ENCODE assay signal across 27 mouse cellular contexts in genomic region chr9:42411296-42411695, GRCm38 (mm10). TPM values are rescaled to one million over a fixed set of nuclear protein-coding genes. Genes with fewer than 3 reads are reported as not detected.
DNase-seq lines count a peak whose midpoint lies in the region; ATAC-seq and TF ChIP-seq lines count a peak whose summit lies in the region.
"Had no signal": no experiment of that assay in that cellular context is flagged by ENCODE, and none has a peak within 500 bp of the region (broad histone marks: within the 10 kb centered on the region; RNA-seq: fewer than 3 reads in every experiment).

No protein-coding gene starts in this region.

- no peak for TF ChIP-seq POLR2A in liver, adult 2 months (IDR thresholded peaks at IDR 0.05; ENCODE audit: extremely low read depth, insufficient read depth, low read length)

- no peak for TF ChIP-seq EP300 in lung, postnatal 0 days (IDR thresholded peaks at IDR 0.05)

- no peaks in the 10 kb centered on the region for H3K79me2 ChIP-seq in liver, adult 2 months (ENCODE audit: control insufficient read depth, insufficient read depth, low read length)

- TF ChIP-seq CTCF in liver, adult 2 months (IDR thresholded peaks at IDR 0.05; ENCODE audit: low read depth, low read length): no peak
- TF ChIP-seq CTCF in lung, postnatal 0 days (IDR thresholded peaks at IDR 0.05): no peak

- intact Hi-C loops in heart, postnatal 10 days (cut with DNase I): no loop called here

- H3K27me3 ChIP-seq in liver, adult 2 months (ENCODE audit: control insufficient read depth, insufficient read depth, low read length): no peaks in the 10 kb centered on the region
- H3K27me3 ChIP-seq in liver, embryonic 12.5 days (replicated peaks): no peaks in the 10 kb centered on the region
- no peaks in the 10 kb centered on the region for H3K27me3 ChIP-seq in lung, postnatal 0 days (replicated peaks; ENCODE audit: insufficient read depth, low read length)
- H3K27me3 ChIP-seq: heart, embryonic 15.5 days; hindbrain, embryonic 15.5 days had no signal

- no peak overlapping the region for H3K27ac ChIP-seq in liver, adult 2 months (replicated peaks; ENCODE audit: insufficient read depth, low read depth, low read length)
- H3K27ac ChIP-seq in liver, embryonic 12.5 days: no peak overlapping the region
- no peak overlapping the region for H3K27ac ChIP-seq in lung, postnatal 0 days (ENCODE audit: low read length)
- H3K27ac ChIP-seq: heart, embryonic 15.5 days; hindbrain, embryonic 10.5 days; hindbrain, embryonic 15.5 days; kidney, postnatal 0 days; left cerebral cortex, adult 2 months had no signal

- 28% methylated on average over 6 of the region's 6 CpGs for WGBS in liver, adult 2 months
- 78% methylated on average over 6 of the region's 6 CpGs for WGBS in liver, embryonic 12.5 days (ENCODE audit: insufficient replicate concordance)
- 59% methylated on average over 6 of the region's 6 CpGs for WGBS in lung, postnatal 0 days

- H3K9me3 ChIP-seq in liver, embryonic 12.5 days (replicated peaks): no peaks in the 10 kb centered on the region
- no peaks in the 10 kb centered on the region for H3K9me3 ChIP-seq in lung, postnatal 0 days (ENCODE audit: low read length)
- H3K9me3 ChIP-seq: heart, embryonic 15.5 days; hindbrain, embryonic 10.5 days; hindbrain, embryonic 15.5 days had no signal

- H3K4me1 ChIP-seq in liver, adult 2 months (ENCODE audit: control insufficient read depth, insufficient read depth, low read length): no peaks in the 10 kb centered on the region
- no peaks in the 10 kb centered on the region for H3K4me1 ChIP-seq in liver, embryonic 12.5 days
- H3K4me1 ChIP-seq in lung, postnatal 0 days (ENCODE audit: insufficient read depth, low read depth, low read length): no peaks in the 10 kb centered on the region
- H3K4me1 ChIP-seq: heart, embryonic 15.5 days had no signal

- H3K4me2 ChIP-seq in liver, embryonic 12.5 days: no peak overlapping the region
- H3K4me2 ChIP-seq in lung, postnatal 0 days (replicated peaks; ENCODE audit: low read depth, low read length): no peak overlapping the region
- H3K4me2 ChIP-seq: heart, embryonic 15.5 days; hindbrain, embryonic 15.5 days had no signal

- ATAC-seq in liver, embryonic 12.5 days: no peak
- ATAC-seq in lung, postnatal 0 days: peak; percentile 75
- ATAC-seq: CD4-positive, CD25-positive, alpha-beta regulatory T cell, adult 4 months; forebrain, embryonic 14.5 days; inflammation-experienced regulatory T-cells, adult 6 months had no signal

- H3K9ac ChIP-seq in liver, adult 2 months (ENCODE audit: low read depth, low read length): no peak overlapping the region
- no peak overlapping the region for H3K9ac ChIP-seq in liver, embryonic 12.5 days
- H3K9ac ChIP-seq in lung, postnatal 0 days (replicated peaks; ENCODE audit: low read depth): no peak overlapping the region
- H3K9ac ChIP-seq: heart, embryonic 15.5 days; hindbrain, embryonic 15.5 days had no signal

- H3K4me3 ChIP-seq in liver, adult 2 months (ENCODE audit: insufficient read depth, low read depth, low read length): no peak overlapping the region
- no peak overlapping the region for H3K4me3 ChIP-seq in liver, embryonic 12.5 days
- H3K4me3 ChIP-seq in lung, postnatal 0 days (ENCODE audit: low read depth, low read length): no peak overlapping the region
- H3K4me3 ChIP-seq: heart, embryonic 15.5 days; hindbrain, embryonic 10.5 days; hindbrain, embryonic 15.5 days; left cerebral cortex, adult 2 months had no signal

- DNase-seq in heart, postnatal 10 days: peak; percentile 26 to 28
- no peak for DNase-seq in heart, adult 8-10 months (ENCODE audit: low spot score)
- peak; percentile 71 for DNase-seq in liver, adult 2 months (ENCODE audit: extremely low read depth, low read depth, low spot score)
- DNase-seq in lung, postnatal 0 days (ENCODE audit: low spot score): peak; percentile 77
- DNase-seq in lung, postnatal 14 days: no peak
- peak; percentile 27 to 75 for DNase-seq in lung, postnatal 4 days
- DNase-seq in urinary bladder, postnatal 36 days (ENCODE audit: low spot score in 2 of 2): no peak
- DNase-seq: adrenal gland, postnatal 14 days; cerebellum, adult 11 months; cerebellum, adult 9-10 months; cerebellum, postnatal 36 days; gastrocnemius, postnatal 14 days; kidney, adult 18-20 months; midbrain, embryonic 14.5 days; thymus, adult 2 months; thymus, postnatal 4 days had no signal

- H3K36me3 ChIP-seq in liver, adult 2 months (ENCODE audit: control insufficient read depth, insufficient read depth, low read length): peaks cover 32% of the 10 kb centered on the region
- peaks cover 38% of the 10 kb centered on the region for H3K36me3 ChIP-seq in liver, embryonic 12.5 days
- H3K36me3 ChIP-seq in lung, postnatal 0 days (ENCODE audit: insufficient read depth, low read length): peaks cover 9% of the 10 kb centered on the region; the same call in 1 of the 2 replicates

RNA-seq across cellular contexts. Expression of gene Tecta, which starts 11.6 kb away (rescaled TPM):
- under 1 TPM; 0.19 to 0.22 TPM for total RNA-seq in heart, postnatal 10 days (2021)
- under 1 TPM in 1 of 4 experiments, not detected in 3; 0.13 TPM for total RNA-seq in heart, adult 8-10 months (2022)
- not detected in 2 replicates for total RNA-seq in liver, adult 2 months (2014; rRNA removed)
- polyA plus RNA-seq in liver, adult 2 months (2012; rRNA removed): not detected in 2 replicates
- 0.06 and 0.07 TPM in 2 replicates for polyA plus RNA-seq in liver, embryonic 12.5 days (2016; fragmentation: Nextera tagmentation; extraction: Ambion mirVana)
- 0.02 and 0.06 TPM in 2 replicates for polyA plus RNA-seq in lung, postnatal 0 days (2015; fragmentation: Nextera tagmentation; extraction: Ambion mirVana)
- total RNA-seq: granulocyte monocyte progenitor cell, adult 5-6 weeks; monocyte, adult 5-6 weeks had no signal
- polyA plus RNA-seq: CD4-positive, CD25-positive, alpha-beta regulatory T cell, adult 4 months; inflammation-experienced regulatory T-cells, adult 6 months had no signal

Comparison
In these comparisons a context has a peak if more than half of its experiments do, and no peak if none do; other contexts are left out.
1. DNase-seq: peak in heart, postnatal 10 days (2 of 2), liver, adult 2 months (single experiment), lung, postnatal 0 days (single experiment) and lung, postnatal 4 days (2 of 2); none in heart, adult 8-10 months (single experiment), lung, postnatal 14 days (single experiment) and urinary bladder, postnatal 36 days (0 of 2).